Comparison of ENCODE assay signal across 11 mouse cellular contexts in the genomic region with DNA sequence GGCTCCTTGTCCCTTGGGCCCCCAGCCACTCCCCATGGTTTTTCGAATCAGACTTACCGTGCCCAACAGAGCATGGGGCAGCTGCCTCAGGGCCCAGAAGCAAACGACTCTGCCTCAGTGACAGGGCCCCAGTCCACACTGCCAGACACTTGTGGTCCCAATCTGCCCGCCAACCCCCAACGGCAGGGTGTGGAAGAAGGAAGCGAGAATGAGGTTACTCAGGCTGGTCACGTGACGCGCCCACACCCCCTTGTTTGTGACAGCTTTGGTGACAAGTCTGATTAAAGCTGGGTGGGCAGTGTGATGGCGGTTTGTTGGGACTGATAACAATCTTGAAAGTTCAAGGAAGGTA. TPM values are rescaled to one million over a fixed set of nuclear protein-coding genes. Genes with fewer than 3 reads are reported as not detected.
DNase-seq lines count a peak whose midpoint lies in the region; ATAC-seq lines count a peak whose summit lies in the region.
"Had no signal": no experiment of that assay in that cellular context is flagged by ENCODE, and none has a peak within 500 bp of the region (broad histone marks: within the 10 kb centered on the region; RNA-seq: fewer than 3 reads in every experiment).

No protein-coding gene starts in this region.

- no peaks in the 10 kb centered on the region for H3K27me3 ChIP-seq in liver, embryonic 13.5 days
- H3K27me3 ChIP-seq in embryonic facial prominence, embryonic 10.5 days (replicated peaks; ENCODE audit: low read depth, poor library complexity, severe bottlenecking): no peaks in the 10 kb centered on the region
- H3K27me3 ChIP-seq: hindbrain, embryonic 15.5 days; neural tube, embryonic 13.5 days; Patski had no signal

- intact Hi-C loops in heart, postnatal 25 days (cut with DNase I): no loop called here

- no peaks in the 10 kb centered on the region for H3K36me3 ChIP-seq in liver, embryonic 13.5 days
- no peaks in the 10 kb centered on the region for H3K36me3 ChIP-seq in embryonic facial prominence, embryonic 10.5 days (replicated peaks)
- H3K36me3 ChIP-seq: hindbrain, embryonic 15.5 days; neural tube, embryonic 13.5 days had no signal

- peak overlapping the region; percentile 47 for H3K4me2 ChIP-seq in liver, embryonic 13.5 days
- H3K4me2 ChIP-seq: hindbrain, embryonic 15.5 days; neural tube, embryonic 13.5 days had no signal

- peak; percentile 45 to 77 for DNase-seq in heart, adult 18-20 months
- DNase-seq in heart, postnatal 25 days (ENCODE audit: low spot score): no peak
- peak; percentile 43 for DNase-seq in brain, adult 2 months (ENCODE audit: low read depth, low spot score)
- peak; percentile 48 for DNase-seq in liver, embryonic 13.5 days
- DNase-seq in spleen, adult 18-20 months: peak; percentile 87 to 88
- DNase-seq in embryonic facial prominence, embryonic 10.5 days (ENCODE audit: low spot score): no peak
- DNase-seq in adrenal gland, postnatal 4 days (ENCODE audit: low spot score in 2 of 2): no peak
- no peak for DNase-seq in ovary, adult 18-20 months (ENCODE audit: low spot score)

- peak overlapping the region; percentile 37 for H3K4me3 ChIP-seq in liver, embryonic 13.5 days (replicated peaks)
- no peak overlapping the region for H3K4me3 ChIP-seq in embryonic facial prominence, embryonic 10.5 days
- H3K4me3 ChIP-seq: hindbrain, embryonic 15.5 days; neural tube, embryonic 13.5 days had no signal

- WGBS in liver, embryonic 13.5 days (ENCODE audit: insufficient replicate concordance): 16% methylated on average over 10 of the region's 10 CpGs
- 74% methylated on average over 10 of the region's 10 CpGs for WGBS in embryonic facial prominence, embryonic 10.5 days

- no peaks in the 10 kb centered on the region for H3K9me3 ChIP-seq in liver, embryonic 13.5 days (replicated peaks)
- no peaks in the 10 kb centered on the region for H3K9me3 ChIP-seq in embryonic facial prominence, embryonic 10.5 days
- H3K9me3 ChIP-seq: hindbrain, embryonic 15.5 days; neural tube, embryonic 13.5 days had no signal

- H3K27ac ChIP-seq in liver, embryonic 13.5 days: peak overlapping the region; percentile 3; the same call in 1 of the 2 replicates
- no peak overlapping the region for H3K27ac ChIP-seq in embryonic facial prominence, embryonic 10.5 days (replicated peaks)
- H3K27ac ChIP-seq: hindbrain, embryonic 15.5 days; neural tube, embryonic 13.5 days had no signal

- H3K4me1 ChIP-seq in liver, embryonic 13.5 days (replicated peaks): peaks cover 43% of the 10 kb centered on the region
- H3K4me1 ChIP-seq in embryonic facial prominence, embryonic 10.5 days: peaks cover 16% of the 10 kb centered on the region
- H3K4me1 ChIP-seq: hindbrain, embryonic 15.5 days had no signal

- ATAC-seq in liver, embryonic 13.5 days (ENCODE audit: low read depth): peak; percentile 67
- ATAC-seq: Patski had no signal

- H3K9ac ChIP-seq in liver, embryonic 13.5 days: peak overlapping the region; percentile 45
- H3K9ac ChIP-seq: hindbrain, embryonic 15.5 days; neural tube, embryonic 13.5 days had no signal

RNA-seq across cellular contexts. Expression of gene Selplg, which starts 2.2 kb away (rescaled TPM):
- 1 to 10 TPM; 4.4 to 7.3 TPM for total RNA-seq in heart, adult 18-20 months (2021)
- 1 to 10 TPM; 2.4 to 3.6 TPM for total RNA-seq in heart, postnatal 25 days (2021)
- polyA plus RNA-seq in liver, embryonic 13.5 days (2015; fragmentation: Nextera tagmentation; extraction: Ambion mirVana): 10.1 and 11.6 TPM in 2 replicates
- polyA plus RNA-seq in embryonic facial prominence, embryonic 10.5 days (2016; fragmentation: Nextera tagmentation; extraction: Ambion mirVana): 0.58 and 0.83 TPM in 2 replicates
- total RNA-seq in adrenal gland, postnatal 4 days (2021): 1 to 10 TPM; 3.2 to 4.3 TPM

RNA-seq across cellular contexts. Expression of gene Tmem119, which starts 30.0 kb away (rescaled TPM):
- 1 to 10 TPM; 2.7 to 5.1 TPM for total RNA-seq in heart, adult 18-20 months (2021)
- total RNA-seq in heart, postnatal 25 days (2021): 1 to 10 TPM; 6.7 to 7.3 TPM
- 3.8 TPM in 2 replicates for polyA plus RNA-seq in liver, embryonic 13.5 days (2015; fragmentation: Nextera tagmentation; extraction: Ambion mirVana)
- 72.7 and 83.3 TPM in 2 replicates for polyA plus RNA-seq in embryonic facial prominence, embryonic 10.5 days (2016; fragmentation: Nextera tagmentation; extraction: Ambion mirVana)
- 10 to 100 TPM; 24.5 to 25.2 TPM for total RNA-seq in adrenal gland, postnatal 4 days (2021)
- polyA plus RNA-seq: Patski had no signal

RNA-seq across cellular contexts. Expression of gene Iscu, which starts 57.7 kb away (rescaled TPM):
- 100 to 1,000 TPM; 207 to 210 TPM for total RNA-seq in heart, adult 18-20 months (2021)
- total RNA-seq in heart, postnatal 25 days (2021): 100 to 1,000 TPM; 164 to 165 TPM
- 104 and 106 TPM in 2 replicates for polyA plus RNA-seq in liver, embryonic 13.5 days (2015; fragmentation: Nextera tagmentation; extraction: Ambion mirVana)
- polyA plus RNA-seq in embryonic facial prominence, embryonic 10.5 days (2016; fragmentation: Nextera tagmentation; extraction: Ambion mirVana): 99.7 and 103 TPM in 2 replicates
- 100 to 1,000 TPM; 417 to 454 TPM for total RNA-seq in adrenal gland, postnatal 4 days (2021)

RNA-seq across cellular contexts. Expression of gene Sart3, which starts 58.0 kb away (rescaled TPM):
- 10 to 100 TPM in 1 of 2 experiments, 1 to 10 TPM in 1; 9.9 to 11.3 TPM for total RNA-seq in heart, adult 18-20 months (2021)
- total RNA-seq in heart, postnatal 25 days (2021): 10 to 100 TPM; 14.1 to 17.1 TPM
- polyA plus RNA-seq in liver, embryonic 13.5 days (2015; fragmentation: Nextera tagmentation; extraction: Ambion mirVana): 21.2 and 24.2 TPM in 2 replicates
- polyA plus RNA-seq in embryonic facial prominence, embryonic 10.5 days (2016; fragmentation: Nextera tagmentation; extraction: Ambion mirVana): 79.0 and 80.9 TPM in 2 replicates
- total RNA-seq in adrenal gland, postnatal 4 days (2021): 10 to 100 TPM; 48.2 to 53.9 TPM

Comparison
In these comparisons a context has a peak if more than half of its experiments do, and no peak if none do; other contexts are left out.
1. DNase-seq: peak in heart, adult 18-20 months (2 of 2), brain, adult 2 months (single experiment), liver, embryonic 13.5 days (single experiment) and spleen, adult 18-20 months (2 of 2); none in heart, postnatal 25 days (single experiment), embryonic facial prominence, embryonic 10.5 days (single experiment), adrenal gland, postnatal 4 days (0 of 2) and ovary, adult 18-20 months (single experiment).